Mouse (Mus musculus): ENCODE data around the gene Etfb. TPM values are rescaled to one million over a fixed set of nuclear protein-coding genes. Genes with fewer than 3 reads are reported as not detected.

Gene Etfb
- polyA plus RNA-seq, 1 experiment from 2014 or later, result 831 TPM

DNA sequence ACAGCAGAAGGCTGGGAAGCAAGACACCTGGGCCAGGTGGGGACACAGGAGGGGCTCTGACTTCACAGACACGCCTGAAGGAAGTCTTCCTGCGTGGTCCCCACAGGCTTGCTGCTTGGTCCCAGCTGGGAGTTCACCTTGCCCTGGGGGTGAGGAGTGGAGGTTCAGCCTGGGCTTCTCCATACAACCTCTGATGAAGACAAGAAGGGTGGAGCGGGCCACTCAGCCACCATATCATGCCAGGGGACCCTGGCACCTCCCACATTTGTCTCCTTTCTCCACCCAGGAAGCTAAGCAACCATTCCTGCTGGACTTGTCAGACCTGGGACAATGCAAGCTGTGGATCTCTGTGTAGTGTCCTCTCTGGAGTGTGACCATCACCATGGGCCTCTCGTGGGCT, 19.0 kb downstream of the Etfb start, which contains the start of gene Vsig10l:
Vsig10l (plus strand) TSS at position 301 of the 400 bp plus-strand sequence.
- Histone ChIP-seq H3K9ac (ENCODE audit: low read length) (no peak within 1 kb of the TSS), H3K27ac (ENCODE audit: low read length) (no peak within 1 kb of the TSS), H3K36me3 (ENCODE audit: control insufficient read depth, insufficient read depth) (peaks cover 2% of the 10 kb centered on the region; the same call in 1 of the 2 replicates), H3K27me3 (ENCODE audit: control insufficient read depth, insufficient read depth, low read length) (peaks cover 8% of the 10 kb centered on the region; the same call in 1 of the 2 replicates), H3K4me3 (ENCODE audit: low read length) (no peak within 1 kb of the TSS), H3K9me3 (replicated peaks; ENCODE audit: control insufficient read depth, low read length) (no peaks in the 10 kb centered on the region), H3K4me2 (ENCODE audit: low read depth, low read length) (no peak within 1 kb of the TSS), H3K4me1 (ENCODE audit: control insufficient read depth, insufficient read depth, low read length) (peaks cover 12% of the 10 kb centered on the region)
- WGBS, result 56% methylated on average over 4 of the region's 4 CpGs
- ATAC-seq (replicated peaks; ENCODE audit: extremely low read depth, insufficient read depth, low FRiP score), result no peak

- Histone ChIP-seq H3K4me3 (ENCODE audit: low read length) (no peak overlapping the region), H3K4me2 (ENCODE audit: low read depth, low read length) (no peak overlapping the region), H3K27ac (ENCODE audit: low read length) (no peak overlapping the region), H3K9ac (ENCODE audit: low read length) (no peak overlapping the region), H3K27me3 (ENCODE audit: control insufficient read depth, insufficient read depth, low read length) (peaks cover 8% of the 10 kb centered on the region; the same call in 1 of the 2 replicates), H3K9me3 (replicated peaks; ENCODE audit: control insufficient read depth, low read length) (no peaks in the 10 kb centered on the region), H3K36me3 (ENCODE audit: control insufficient read depth, insufficient read depth) (peaks cover 4% of the 10 kb centered on the region; the same call in 1 of the 2 replicates), H3K4me1 (ENCODE audit: control insufficient read depth, insufficient read depth, low read length) (peaks cover 12% of the 10 kb centered on the region)
- no peak for ATAC-seq (replicated peaks; ENCODE audit: extremely low read depth, insufficient read depth, low FRiP score)
- 78% methylated on average over 7 of the region's 7 CpGs for WGBS
Measured at GRCm38 (mm10) chr7:43463976-43464375, 20.1 kb downstream of the Etfb start.

DNA sequence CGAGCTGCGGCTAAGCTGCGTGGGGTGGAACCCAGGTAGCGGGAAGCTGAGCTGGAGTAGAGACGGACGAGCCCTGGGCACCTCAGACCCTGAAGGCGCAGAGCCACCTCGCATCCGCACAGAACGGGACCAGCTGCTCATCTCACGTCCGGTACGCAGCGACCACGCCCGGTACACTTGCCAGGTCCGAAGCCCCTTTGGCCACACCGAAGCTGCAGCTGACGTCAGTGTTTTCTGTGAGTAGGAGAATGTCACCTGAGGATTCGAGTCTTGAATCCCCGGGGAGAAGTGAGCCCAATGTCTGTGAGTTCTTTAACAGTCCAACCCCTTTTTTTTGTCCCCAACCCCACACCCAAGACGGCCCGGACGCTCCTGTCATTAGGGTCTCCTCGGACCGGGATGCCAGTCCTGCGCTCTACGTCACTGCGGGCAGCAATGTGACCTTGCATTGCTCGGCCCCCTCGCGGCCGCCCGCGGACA, 21.0 kb downstream of the Etfb start:
- Histone ChIP-seq H3K4me2 (ENCODE audit: low read depth, low read length) (peak overlapping the region; percentile 72), H3K4me3 (ENCODE audit: low read length) (peak overlapping the region; percentile 61), H3K4me1 (ENCODE audit: control insufficient read depth, insufficient read depth, low read length) (peaks cover 10% of the 10 kb centered on the region), H3K27me3 (ENCODE audit: control insufficient read depth, insufficient read depth, low read length) (peaks cover 8% of the 10 kb centered on the region; the same call in 1 of the 2 replicates), H3K9ac (ENCODE audit: low read length) (peak overlapping the region; percentile 68), H3K27ac (ENCODE audit: low read length) (no peak overlapping the region), H3K36me3 (ENCODE audit: control insufficient read depth, insufficient read depth) (peaks cover 4% of the 10 kb centered on the region; the same call in 1 of the 2 replicates), H3K9me3 (replicated peaks; ENCODE audit: control insufficient read depth, low read length) (no peaks in the 10 kb centered on the region)
- WGBS, result 8% methylated on average over 35 of the region's 35 CpGs
- no peak; the same call in 1 of the 2 replicates for ATAC-seq (replicated peaks; ENCODE audit: extremely low read depth, insufficient read depth, low FRiP score)

GRCm38 (mm10) chr7:43465344-43466098, 21.6 kb downstream of the Etfb start:
- peak overlapping the region; percentile 68 for H3K9ac ChIP-seq (ENCODE audit: low read length)
- H3K27me3 ChIP-seq (ENCODE audit: control insufficient read depth, insufficient read depth, low read length), result peaks cover 8% of the 10 kb centered on the region; the same call in 1 of the 2 replicates
- H3K36me3 ChIP-seq (ENCODE audit: control insufficient read depth, insufficient read depth), result peaks cover 4% of the 10 kb centered on the region; the same call in 1 of the 2 replicates
- H3K27ac ChIP-seq (ENCODE audit: low read length), result 0 out of 2 replicates have a peak overlapping the region, but pooled peaks have one; percentile 12
- peak overlapping the region; percentile 72 for H3K4me2 ChIP-seq (ENCODE audit: low read depth, low read length)
- WGBS, result under 1% methylated on average over 33 of the region's 33 CpGs
- peak; percentile 87 for ATAC-seq (replicated peaks; ENCODE audit: extremely low read depth, insufficient read depth, low FRiP score)
- peaks cover 7% of the 10 kb centered on the region for H3K4me1 ChIP-seq (ENCODE audit: control insufficient read depth, insufficient read depth, low read length)
- no peaks in the 10 kb centered on the region for H3K9me3 ChIP-seq (replicated peaks; ENCODE audit: control insufficient read depth, low read length)
- H3K4me3 ChIP-seq (ENCODE audit: low read length), result peak overlapping the region; percentile 61

GRCm38 (mm10) chr7:43466099-43466694, 22.3 kb downstream of the Etfb start:
- peaks cover 4% of the 10 kb centered on the region; the same call in 1 of the 2 replicates for H3K36me3 ChIP-seq (ENCODE audit: control insufficient read depth, insufficient read depth)
- H3K27me3 ChIP-seq (ENCODE audit: control insufficient read depth, insufficient read depth, low read length), result peaks cover 8% of the 10 kb centered on the region; the same call in 1 of the 2 replicates
- peak overlapping the region; percentile 72 for H3K4me2 ChIP-seq (ENCODE audit: low read depth, low read length)
- no peak overlapping the region for H3K27ac ChIP-seq (ENCODE audit: low read length)
- under 1% methylated on average over 32 of the region's 33 CpGs for WGBS
- H3K4me3 ChIP-seq (ENCODE audit: low read length), result peak overlapping the region; percentile 61
- no peaks in the 10 kb centered on the region for H3K9me3 ChIP-seq (replicated peaks; ENCODE audit: control insufficient read depth, low read length)
- peaks cover 7% of the 10 kb centered on the region for H3K4me1 ChIP-seq (ENCODE audit: control insufficient read depth, insufficient read depth, low read length)
- H3K9ac ChIP-seq (ENCODE audit: low read length), result peak overlapping the region; percentile 51
- ATAC-seq (replicated peaks; ENCODE audit: extremely low read depth, insufficient read depth, low FRiP score), result peak; percentile 68

GRCm38 (mm10) chr7:43470373-43470772, 26.5 kb downstream of the Etfb start:
- no peak overlapping the region for H3K9ac ChIP-seq (ENCODE audit: low read length)
- H3K27me3 ChIP-seq (ENCODE audit: control insufficient read depth, insufficient read depth, low read length), result peaks cover 13% of the 10 kb centered on the region
- no peaks in the 10 kb centered on the region for H3K4me1 ChIP-seq (ENCODE audit: control insufficient read depth, insufficient read depth, low read length)
- no peak overlapping the region for H3K4me3 ChIP-seq (ENCODE audit: low read length)
- 36% methylated on average over 8 of the region's 8 CpGs for WGBS
- peaks cover 4% of the 10 kb centered on the region; the same call in 1 of the 2 replicates for H3K36me3 ChIP-seq (ENCODE audit: control insufficient read depth, insufficient read depth)
- no peak for ATAC-seq (replicated peaks; ENCODE audit: extremely low read depth, insufficient read depth, low FRiP score)
- no peak overlapping the region for H3K27ac ChIP-seq (ENCODE audit: low read length)
- H3K4me2 ChIP-seq (ENCODE audit: low read depth, low read length), result no peak overlapping the region
- no peaks in the 10 kb centered on the region for H3K9me3 ChIP-seq (replicated peaks; ENCODE audit: control insufficient read depth, low read length)

DNA sequence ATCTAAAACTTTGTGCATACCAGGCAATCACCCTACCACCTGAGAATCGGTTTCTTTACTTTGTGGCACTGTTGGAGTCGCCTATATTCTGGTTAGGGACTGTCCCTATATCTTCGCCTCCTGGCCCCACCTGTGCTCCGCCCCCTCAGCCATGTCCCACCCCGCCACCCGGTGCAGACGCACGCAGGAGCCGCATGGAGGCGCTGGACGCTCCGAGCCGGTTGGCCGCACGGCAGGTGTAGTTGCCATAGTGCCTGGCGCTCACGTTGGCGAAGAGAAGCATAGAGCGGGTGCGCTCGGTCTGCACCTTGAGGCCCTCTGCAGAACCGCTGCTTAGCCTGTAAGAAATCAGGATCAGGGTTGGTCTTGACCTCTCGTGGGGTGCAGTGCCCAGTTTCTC, 31.8 kb downstream of the Etfb start:
- Histone ChIP-seq H3K4me3 (ENCODE audit: low read length) (no peak overlapping the region), H3K9ac (ENCODE audit: low read length) (no peak overlapping the region), H3K4me1 (ENCODE audit: control insufficient read depth, insufficient read depth, low read length) (no peaks in the 10 kb centered on the region), H3K27ac (ENCODE audit: low read length) (no peak overlapping the region), H3K9me3 (replicated peaks; ENCODE audit: control insufficient read depth, low read length) (no peaks in the 10 kb centered on the region), H3K36me3 (ENCODE audit: control insufficient read depth, insufficient read depth) (no peaks in the 10 kb centered on the region), H3K4me2 (ENCODE audit: low read depth, low read length) (no peak overlapping the region), H3K27me3 (ENCODE audit: control insufficient read depth, insufficient read depth, low read length) (peaks cover 42% of the 10 kb centered on the region)
- no peak for ATAC-seq (replicated peaks; ENCODE audit: extremely low read depth, insufficient read depth, low FRiP score)
- 7% methylated on average over 23 of the region's 23 CpGs for WGBS

DNA sequence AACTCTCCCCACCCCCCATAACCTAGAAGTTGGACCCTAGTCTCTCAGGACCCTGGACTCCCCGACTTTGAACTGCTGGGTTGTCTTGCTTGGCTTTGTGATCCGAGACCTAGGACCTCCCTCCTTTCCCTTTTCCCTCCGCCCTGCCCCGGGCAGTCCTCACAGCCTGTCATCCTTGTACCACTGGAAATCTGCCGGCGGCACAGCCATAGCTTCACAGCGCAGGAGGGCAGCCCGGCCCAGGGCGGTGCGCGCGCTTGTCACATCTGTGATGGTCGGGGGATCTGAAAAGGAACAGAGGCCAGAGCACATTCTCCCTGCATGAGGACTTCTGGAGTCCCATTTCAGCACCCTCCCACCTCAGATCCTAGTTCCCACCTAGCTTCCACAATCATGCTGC, 32.5 kb downstream of the Etfb start:
- no peak for ATAC-seq (replicated peaks; ENCODE audit: extremely low read depth, insufficient read depth, low FRiP score)
- WGBS, result 3% methylated on average over 13 of the region's 13 CpGs
- no peaks in the 10 kb centered on the region for H3K9me3 ChIP-seq (replicated peaks; ENCODE audit: control insufficient read depth, low read length)
- H3K4me2 ChIP-seq (ENCODE audit: low read depth, low read length), result no peak overlapping the region
- H3K36me3 ChIP-seq (ENCODE audit: control insufficient read depth, insufficient read depth), result no peaks in the 10 kb centered on the region
- no peak overlapping the region for H3K9ac ChIP-seq (ENCODE audit: low read length)
- H3K4me1 ChIP-seq (ENCODE audit: control insufficient read depth, insufficient read depth, low read length), result no peaks in the 10 kb centered on the region
- no peak overlapping the region for H3K27ac ChIP-seq (ENCODE audit: low read length)
- H3K27me3 ChIP-seq (ENCODE audit: control insufficient read depth, insufficient read depth, low read length), result peaks cover 42% of the 10 kb centered on the region
- H3K4me3 ChIP-seq (ENCODE audit: low read length), result no peak overlapping the region

DNA sequence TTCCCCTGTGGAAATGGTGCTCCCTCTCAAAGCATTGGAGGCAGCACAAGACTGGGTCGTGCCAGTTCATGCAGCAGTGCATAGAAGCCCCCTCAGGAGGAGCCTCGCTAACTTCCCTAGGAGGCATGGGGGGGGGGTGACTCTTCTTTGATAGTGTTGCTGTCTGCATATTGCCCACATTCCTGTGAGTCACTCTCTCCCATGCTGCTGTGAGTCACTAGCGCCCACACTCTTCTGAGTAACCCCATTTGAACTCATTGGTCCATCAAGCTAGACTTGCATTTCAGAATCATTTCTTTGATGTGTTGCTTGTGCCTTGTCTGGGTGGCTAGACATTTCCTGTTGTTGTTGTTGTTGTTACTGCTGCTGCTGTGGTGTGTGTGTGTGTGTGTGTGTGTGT, 37.3 kb downstream of the Etfb start:
- H3K9me3 ChIP-seq (replicated peaks; ENCODE audit: control insufficient read depth, low read length), result no peaks in the 10 kb centered on the region
- H3K36me3 ChIP-seq (ENCODE audit: control insufficient read depth, insufficient read depth), result no peaks in the 10 kb centered on the region
- no peak overlapping the region for H3K4me2 ChIP-seq (ENCODE audit: low read depth, low read length)
- no peak overlapping the region for H3K27ac ChIP-seq (ENCODE audit: low read length)
- peaks cover 20% of the 10 kb centered on the region for H3K27me3 ChIP-seq (ENCODE audit: control insufficient read depth, insufficient read depth, low read length)
- H3K4me3 ChIP-seq (ENCODE audit: low read length), result no peak overlapping the region
- H3K9ac ChIP-seq (ENCODE audit: low read length), result no peak overlapping the region
- ATAC-seq (replicated peaks; ENCODE audit: extremely low read depth, insufficient read depth, low FRiP score), result no peak
- 54% methylated on average over 3 of the region's 3 CpGs for WGBS
- peaks cover 3% of the 10 kb centered on the region; the same call in 1 of the 2 replicates for H3K4me1 ChIP-seq (ENCODE audit: control insufficient read depth, insufficient read depth, low read length)
